Mouse (Mus musculus): Measurements from ENCODE around the gene Irf2bp2.

GRCm38 (mm10) chr8:126586599-126587577 lies 6.9 kb downstream of the Irf2bp2 start:
- no peak for TF ChIP-seq POLR2A (IDR thresholded peaks at IDR 0.05; ENCODE audit: borderline replicate concordance, extremely low read depth, insufficient read depth, insufficient read length, poor library complexity, severe bottlenecking)
- TF ChIP-seq CTCF (IDR thresholded peaks at IDR 0.05; ENCODE audit: borderline replicate concordance, extremely low read depth, insufficient read depth, insufficient read length) = no peak
